Mouse (Mus musculus): ENCODE results near the gene Cog2. TPM values are rescaled to one million over a fixed set of nuclear protein-coding genes. Genes with fewer than 3 reads are reported as not detected.

Cog2 gene
- total RNA-seq (2021), result 10 to 100 TPM; 25.9 to 28.4 TPM
- 11.5 and 15.9 TPM in 2 replicates for polyA plus RNA-seq (2012; rRNA removed)
- long read RNA-seq, transcript Cog2-201 (18 exons, 2,825 nt), result major isoform, 22 of 34 reads
- long read RNA-seq, partial matches to known transcripts, result 11 of 34 reads
- long read RNA-seq, other reads (novel, unspliced or antisense), result 1 of 34 reads

DNA sequence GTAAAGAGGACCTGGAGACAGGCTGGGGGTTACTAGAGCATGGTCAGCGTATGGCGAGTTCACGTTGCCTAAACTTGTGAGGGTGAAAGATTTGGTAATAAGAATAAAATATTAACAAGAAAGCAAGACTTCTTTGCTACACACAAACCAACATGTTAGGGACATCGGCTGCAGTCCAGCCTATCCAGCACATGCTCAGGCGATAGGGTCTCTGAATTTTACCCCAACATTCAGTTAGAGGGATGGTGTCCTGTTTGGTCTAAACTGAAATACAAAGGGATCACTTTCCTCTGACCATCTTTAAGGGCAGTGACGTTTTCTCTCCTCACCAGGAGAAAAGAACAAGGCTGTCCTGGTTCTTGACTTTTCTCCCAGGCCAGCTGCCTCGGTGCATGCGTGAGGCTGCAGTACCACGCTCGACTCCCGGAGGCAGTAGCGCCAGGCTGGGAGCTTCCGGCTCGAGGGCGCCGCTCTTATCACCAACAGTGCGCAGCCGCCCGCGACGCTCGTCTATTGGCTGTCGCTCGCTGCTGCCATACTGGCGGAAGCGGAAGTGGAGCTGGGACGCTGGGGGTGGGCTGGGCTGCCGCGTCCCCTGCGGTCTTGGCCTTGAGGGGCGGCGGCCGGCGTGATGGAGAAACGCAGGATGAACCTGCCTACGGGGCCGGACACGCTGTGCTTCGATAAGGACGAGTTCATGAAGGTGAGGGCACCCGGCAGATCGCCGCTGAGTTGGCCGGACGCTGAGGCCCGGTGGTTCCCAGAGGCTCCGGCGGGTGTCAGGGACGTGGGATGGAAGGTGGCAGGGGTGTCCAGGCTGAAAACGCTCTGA is at the start of gene Cog2:
Gene Cog2 (plus strand): TSS at position 519 of the 832 bp plus-strand sequence.
- intact Hi-C loops (cut with DNase I), result no loop called here
- Histone ChIP-seq H3K4me3 (peak within 1 kb of the TSS; percentile 81), H3K4me1 (ENCODE audit: control insufficient read depth, insufficient read depth, low read length) (peaks cover 6% of the 10 kb centered on the region), H3K27ac (peak within 1 kb of the TSS; percentile 73), H3K36me3 (ENCODE audit: control insufficient read depth, insufficient read depth, low read length) (no peaks in the 10 kb centered on the region), H3K9ac (ENCODE audit: low read depth, low read length) (peak within 1 kb of the TSS; percentile 98), H3K27me3 (ENCODE audit: control insufficient read depth, insufficient read depth, low read length) (0 out of 2 replicates have a peak, but pooled peaks cover 1% of the 10 kb centered on the region), H3K79me2 (replicated peaks; ENCODE audit: control insufficient read depth, insufficient read depth, low read length) (peaks cover 7% of the 10 kb centered on the region)
- WGBS, result 10% methylated on average over 50 of the region's 50 CpGs
- TF ChIP-seq EP300 (IDR thresholded peaks at IDR 0.05; ENCODE audit: insufficient read depth, low read depth, low read length) (peak; percentile 44; the same call in 1 of the 2 replicates), CTCF (IDR thresholded peaks at IDR 0.05) (no peak; the same call in 1 of the 2 replicates), POLR2A (IDR thresholded peaks at IDR 0.05; ENCODE audit: insufficient read depth, low read depth, low read length) (peak; percentile 75)
- peak; percentile 92 for DNase-seq

DNA sequence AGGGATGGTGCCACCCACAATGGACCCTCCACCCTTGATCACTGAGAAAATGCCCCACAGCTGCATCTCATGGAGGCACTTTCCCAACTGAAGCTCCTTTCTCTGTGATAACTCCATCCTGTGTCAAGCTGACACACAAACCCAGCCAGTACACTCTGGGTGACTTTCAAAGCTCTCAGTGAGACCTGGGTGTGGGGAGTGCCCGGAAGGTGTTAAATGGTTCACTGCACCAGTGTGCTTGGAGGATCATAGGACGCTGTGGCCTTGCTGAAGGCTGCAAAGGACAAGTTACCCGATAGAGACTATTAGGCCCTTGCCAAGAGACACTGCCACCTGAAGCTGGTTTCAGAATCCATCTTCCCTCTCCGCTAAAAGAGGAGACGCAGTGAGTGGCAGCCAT is 44.9 kb upstream of the Cog2 start:
- H3K9ac ChIP-seq (ENCODE audit: low read depth, low read length), result no peak overlapping the region
- H3K27ac ChIP-seq, result no peak overlapping the region
- WGBS, result 76% methylated on average over 5 of the region's 5 CpGs
- H3K79me2 ChIP-seq (replicated peaks; ENCODE audit: control insufficient read depth, insufficient read depth, low read length), result no peaks in the 10 kb centered on the region
- intact Hi-C loops (cut with DNase I), result no loop called here
- H3K36me3 ChIP-seq (ENCODE audit: control insufficient read depth, insufficient read depth, low read length), result no peaks in the 10 kb centered on the region
- no peak for DNase-seq
- H3K4me1 ChIP-seq (ENCODE audit: control insufficient read depth, insufficient read depth, low read length), result no peaks in the 10 kb centered on the region
- no peaks in the 10 kb centered on the region for H3K27me3 ChIP-seq (ENCODE audit: control insufficient read depth, insufficient read depth, low read length)
- no peak overlapping the region for H3K4me3 ChIP-seq
- TF ChIP-seq CTCF (IDR thresholded peaks at IDR 0.05) (no peak), EP300 (IDR thresholded peaks at IDR 0.05; ENCODE audit: insufficient read depth, low read depth, low read length) (no peak), POLR2A (IDR thresholded peaks at IDR 0.05; ENCODE audit: insufficient read depth, low read depth, low read length) (no peak)

DNA sequence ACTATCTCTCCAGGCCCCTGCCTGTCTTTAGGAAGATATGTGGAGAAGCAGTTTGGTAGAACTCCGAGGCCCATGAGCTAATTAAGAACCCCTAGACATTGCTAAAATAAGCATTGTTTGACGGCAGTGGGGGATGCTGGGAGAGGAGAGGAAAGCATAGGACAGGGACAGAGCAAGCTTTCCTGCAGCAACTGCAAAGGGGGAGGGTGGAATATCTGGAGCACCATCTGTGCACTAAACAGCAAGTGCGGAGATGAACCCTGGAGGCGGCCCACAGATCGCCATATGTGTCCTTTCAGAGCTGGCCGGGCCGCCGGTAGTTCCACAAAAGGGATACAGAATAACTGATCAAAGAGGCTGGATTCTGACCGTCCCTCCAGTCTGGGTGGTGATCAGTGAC is 43.9 kb upstream of the Cog2 start:
- Histone ChIP-seq H3K27me3 (ENCODE audit: control insufficient read depth, insufficient read depth, low read length) (no peaks in the 10 kb centered on the region), H3K36me3 (ENCODE audit: control insufficient read depth, insufficient read depth, low read length) (no peaks in the 10 kb centered on the region), H3K4me3 (no peak overlapping the region), H3K4me1 (ENCODE audit: control insufficient read depth, insufficient read depth, low read length) (no peaks in the 10 kb centered on the region), H3K9ac (ENCODE audit: low read depth, low read length) (no peak overlapping the region), H3K79me2 (replicated peaks; ENCODE audit: control insufficient read depth, insufficient read depth, low read length) (no peaks in the 10 kb centered on the region), H3K27ac (no peak overlapping the region)
- intact Hi-C loops (cut with DNase I), result no loop called here
- DNase-seq, result no peak
- TF ChIP-seq EP300 (IDR thresholded peaks at IDR 0.05; ENCODE audit: insufficient read depth, low read depth, low read length) (no peak), CTCF (IDR thresholded peaks at IDR 0.05) (no peak), POLR2A (IDR thresholded peaks at IDR 0.05; ENCODE audit: insufficient read depth, low read depth, low read length) (no peak)
- 71% methylated on average over 9 of the region's 9 CpGs for WGBS

DNA sequence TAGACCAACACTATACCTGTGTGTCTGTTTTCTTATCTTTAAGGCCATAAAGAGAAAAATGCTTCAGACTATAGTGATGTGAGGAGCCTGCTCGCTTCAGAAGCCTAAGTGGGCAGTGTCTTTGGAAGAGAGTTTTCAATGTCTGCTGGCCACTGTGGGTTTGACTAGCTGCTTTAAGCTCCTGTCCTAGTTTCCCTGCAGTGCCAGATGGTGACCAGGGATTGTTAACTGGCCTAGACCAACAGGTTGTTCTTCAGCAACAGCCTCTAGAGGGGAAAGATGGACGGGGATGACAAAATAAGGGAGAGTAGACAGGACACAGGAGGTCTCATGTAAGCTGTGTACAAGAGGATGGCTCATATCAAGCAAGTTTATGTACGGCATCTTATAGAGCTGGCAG is 41.3 kb upstream of the Cog2 start:
- no peaks in the 10 kb centered on the region for H3K79me2 ChIP-seq (replicated peaks; ENCODE audit: control insufficient read depth, insufficient read depth, low read length)
- H3K9ac ChIP-seq (ENCODE audit: low read depth, low read length), result no peak overlapping the region
- 77% methylated on average over 3 of the region's 3 CpGs for WGBS
- H3K4me1 ChIP-seq (ENCODE audit: control insufficient read depth, insufficient read depth, low read length), result no peaks in the 10 kb centered on the region
- H3K36me3 ChIP-seq (ENCODE audit: control insufficient read depth, insufficient read depth, low read length), result no peaks in the 10 kb centered on the region
- no peak for DNase-seq
- H3K4me3 ChIP-seq, result no peak overlapping the region
- TF ChIP-seq EP300 (IDR thresholded peaks at IDR 0.05; ENCODE audit: insufficient read depth, low read depth, low read length) (no peak), POLR2A (IDR thresholded peaks at IDR 0.05; ENCODE audit: insufficient read depth, low read depth, low read length) (no peak), CTCF (IDR thresholded peaks at IDR 0.05) (no peak)
- intact Hi-C loops (cut with DNase I), result no loop called here
- no peaks in the 10 kb centered on the region for H3K27me3 ChIP-seq (ENCODE audit: control insufficient read depth, insufficient read depth, low read length)
- no peak overlapping the region for H3K27ac ChIP-seq

DNA sequence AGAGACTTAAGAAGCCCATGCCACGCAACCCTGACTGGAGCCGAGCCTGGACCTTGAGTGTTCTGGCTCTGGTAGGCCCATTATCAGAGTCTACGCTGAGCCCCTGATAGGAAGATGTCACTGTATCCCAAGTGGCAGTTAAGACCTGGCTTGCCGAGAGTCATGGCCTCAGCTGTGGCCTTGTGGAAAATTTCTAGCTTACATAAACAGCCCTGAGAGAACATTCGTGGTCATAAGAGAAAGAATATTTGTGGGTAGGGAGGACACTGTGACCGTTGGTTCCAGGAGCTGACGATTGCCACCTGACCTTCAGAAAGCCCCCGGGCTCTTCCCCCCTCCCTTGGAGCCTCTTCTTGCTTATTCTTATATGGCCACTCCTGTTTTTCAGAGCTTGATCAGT is 40.2 kb upstream of the Cog2 start:
- H3K36me3 ChIP-seq (ENCODE audit: control insufficient read depth, insufficient read depth, low read length), result no peaks in the 10 kb centered on the region
- H3K4me3 ChIP-seq, result no peak overlapping the region
- no peaks in the 10 kb centered on the region for H3K79me2 ChIP-seq (replicated peaks; ENCODE audit: control insufficient read depth, insufficient read depth, low read length)
- no peak overlapping the region for H3K9ac ChIP-seq (ENCODE audit: low read depth, low read length)
- no peaks in the 10 kb centered on the region for H3K4me1 ChIP-seq (ENCODE audit: control insufficient read depth, insufficient read depth, low read length)
- no peaks in the 10 kb centered on the region for H3K27me3 ChIP-seq (ENCODE audit: control insufficient read depth, insufficient read depth, low read length)
- no peak overlapping the region for H3K27ac ChIP-seq
- no peak for DNase-seq
- intact Hi-C loops (cut with DNase I), result no loop called here
- WGBS, result 53% methylated on average over 8 of the region's 8 CpGs
- no peak for TF ChIP-seq EP300 (IDR thresholded peaks at IDR 0.05; ENCODE audit: insufficient read depth, low read depth, low read length)
- TF ChIP-seq POLR2A (IDR thresholded peaks at IDR 0.05; ENCODE audit: insufficient read depth, low read depth, low read length), result no peak
- no peak for TF ChIP-seq CTCF (IDR thresholded peaks at IDR 0.05)

DNA sequence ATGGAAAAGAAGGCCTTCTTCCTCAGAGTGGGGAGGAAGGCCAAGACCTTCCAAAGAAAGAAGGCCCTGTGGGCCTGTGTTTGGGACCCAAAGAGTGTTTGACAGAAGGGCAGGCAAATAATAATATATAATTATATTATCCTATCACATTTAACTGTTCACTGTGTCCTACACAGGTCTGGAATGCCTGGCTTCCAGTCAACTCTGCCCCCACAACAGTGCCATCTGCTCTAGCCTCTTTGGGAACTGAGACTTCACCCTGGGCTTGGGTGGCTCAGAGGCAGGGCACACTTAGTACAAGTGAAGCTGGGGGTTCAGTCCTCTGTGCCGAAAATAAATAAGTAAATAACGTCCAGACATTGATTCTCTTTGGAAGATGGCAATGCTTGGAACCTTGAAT is 37.8 kb upstream of the Cog2 start:
- H3K79me2 ChIP-seq (replicated peaks; ENCODE audit: control insufficient read depth, insufficient read depth, low read length), result no peaks in the 10 kb centered on the region
- H3K27me3 ChIP-seq (ENCODE audit: control insufficient read depth, insufficient read depth, low read length), result no peaks in the 10 kb centered on the region
- no peaks in the 10 kb centered on the region for H3K4me1 ChIP-seq (ENCODE audit: control insufficient read depth, insufficient read depth, low read length)
- intact Hi-C loops (cut with DNase I), result no loop called here
- no peak overlapping the region for H3K27ac ChIP-seq
- no peak overlapping the region for H3K4me3 ChIP-seq
- H3K9ac ChIP-seq (ENCODE audit: low read depth, low read length), result no peak overlapping the region
- TF ChIP-seq CTCF (IDR thresholded peaks at IDR 0.05) (no peak), POLR2A (IDR thresholded peaks at IDR 0.05; ENCODE audit: insufficient read depth, low read depth, low read length) (no peak), EP300 (IDR thresholded peaks at IDR 0.05; ENCODE audit: insufficient read depth, low read depth, low read length) (no peak)
- DNase-seq, result no peak
- 74% methylated on average over 2 of the region's 2 CpGs for WGBS
- no peaks in the 10 kb centered on the region for H3K36me3 ChIP-seq (ENCODE audit: control insufficient read depth, insufficient read depth, low read length)

Data from heart, adult 2 months (tissue).